Mouse (Mus musculus) myocyte (in vitro differentiated cells): ENCODE results near the gene H2-Oa.

Experiments used
- CEBPB ChIP-seq: IDR thresholded peaks from 2 replicates; pipeline ENCODE4 v1.6.1; 2011; ENCODE audit warnings: mild to moderate bottlenecking, moderate library complexity; ENCODE audit not compliant: poor library complexity, insufficient read depth, severe bottlenecking
- E2F4 ChIP-seq: IDR thresholded peaks from one replicate; pipeline ENCODE4 v1.6.1; 2011; ENCODE audit warnings: mild to moderate bottlenecking, control low read depth, moderate library complexity; ENCODE audit not compliant: insufficient read depth
- MAX ChIP-seq: IDR thresholded peaks from one replicate; pipeline ENCODE4 v1.6.1; 2011; ENCODE audit warnings: low read depth, mild to moderate bottlenecking, control low read depth
- MYOD1 ChIP-seq, 3 experiments: IDR thresholded peaks; one replicate each; pipeline ENCODE4 v1.6.1; 2011; ENCODE audit warnings: control low read depth in 2 of 3, low read depth in 2 of 3, mild to moderate bottlenecking in 2 of 3, moderate library complexity in 1 of 3; ENCODE audit not compliant: insufficient read length in 2 of 3, control insufficient read depth in 1 of 3
- MYOG ChIP-seq, 3 experiments: IDR thresholded peaks; one replicate each; pipeline ENCODE4 v1.6.1; 2011; ENCODE audit warnings: control low read depth in 2 of 3, low read depth in 2 of 3, mild to moderate bottlenecking in 2 of 3; ENCODE audit not compliant: insufficient read length in 2 of 3, control insufficient read depth in 1 of 3, insufficient read depth in 1 of 3
- POLR2A ChIP-seq: IDR thresholded peaks from one replicate; pipeline ENCODE4 v1.6.1; 2011; ENCODE audit warnings: low read depth, mild to moderate bottlenecking, control low read depth, moderate library complexity; ENCODE audit not compliant: insufficient read length
- POLR2AphosphoS2 ChIP-seq: IDR thresholded peaks from one replicate; pipeline ENCODE4 v1.6.1; 2011; ENCODE audit warnings: low read depth, control low read depth; ENCODE audit not compliant: insufficient read length
- SRF ChIP-seq: IDR thresholded peaks from one replicate; pipeline ENCODE4 v1.6.1; 2011; ENCODE audit warnings: low read depth; ENCODE audit not compliant: control insufficient read depth, insufficient read length
- TCF12 ChIP-seq: IDR thresholded peaks from one replicate; pipeline ENCODE4 v1.6.1; 2011; ENCODE audit warnings: mild to moderate bottlenecking, control low read depth; ENCODE audit not compliant: poor library complexity, insufficient read depth, severe bottlenecking
- TCF3 ChIP-seq: IDR thresholded peaks from one replicate; pipeline ENCODE4 v1.6.1; 2011; ENCODE audit warnings: low read depth, control low read depth; ENCODE audit not compliant: insufficient read length
- USF1 ChIP-seq: IDR thresholded peaks from one replicate; pipeline ENCODE4 v1.6.1; 2011; ENCODE audit warnings: low read depth, mild to moderate bottlenecking, control low read depth, moderate library complexity

- TF ChIP-seq POLR2A: no peak
- no peak for TF ChIP-seq USF1
- TF ChIP-seq MYOG (IDR thresholded peaks at IDR 0.05; ENCODE audit: control insufficient read depth in 1 of 3, insufficient read depth in 1 of 3, insufficient read length in 2 of 3, low read depth in 2 of 3): no peak
- no peak for TF ChIP-seq POLR2AphosphoS2
- no peak for TF ChIP-seq TCF12
- TF ChIP-seq CEBPB: no peak
- no peak for TF ChIP-seq E2F4
- no peak for TF ChIP-seq MAX
- TF ChIP-seq TCF3: no peak
- no peak for TF ChIP-seq SRF
- TF ChIP-seq MYOD1 (IDR thresholded peaks at IDR 0.05; ENCODE audit: control insufficient read depth in 1 of 3, insufficient read length in 2 of 3, low read depth in 2 of 3): no peak
These were observed 35.3 kb downstream of the H2-Oa start for GRCm38 (mm10) chr17:34127475-34127874.
